Mouse (Mus musculus): Measurements from ENCODE around the gene Gdf7. TPM values are rescaled to one million over a fixed set of nuclear protein-coding genes. Genes with fewer than 3 reads are reported as not detected.

The Gdf7 gene
- polyA plus RNA-seq, 1 experiment, result 1.1 TPM

DNA sequence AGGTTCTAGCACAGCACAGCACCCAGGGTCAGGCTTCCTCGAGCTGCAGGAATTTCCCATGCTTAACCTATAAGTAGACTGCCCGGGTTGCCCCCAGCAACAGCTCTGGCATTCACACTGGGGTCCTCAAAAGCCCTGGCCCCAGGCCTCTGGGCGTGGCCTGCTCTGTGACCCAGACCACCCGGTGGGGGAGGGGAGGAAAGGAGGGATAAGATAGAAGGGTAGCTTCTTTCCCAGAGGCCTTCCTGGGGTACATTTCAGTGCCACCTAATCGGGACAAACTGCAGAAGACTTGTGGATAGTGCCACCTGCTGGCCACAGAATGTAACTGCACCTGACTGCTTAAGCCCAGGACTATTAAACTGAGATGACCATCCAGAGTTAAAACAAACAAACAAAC, 4.7 kb upstream of the Gdf7 start:
- TF ChIP-seq CTCF (conservative IDR thresholded peaks at IDR 0.05; ENCODE audit: insufficient read depth, insufficient read length, low read depth, low read length) (peak; percentile 89), POLR2A (IDR thresholded peaks at IDR 0.05; ENCODE audit: low read depth, low read length) (no peak)
- H3K4me3 ChIP-seq (ENCODE audit: insufficient read depth, low read depth, low read length), result no peak overlapping the region
- H3K27ac ChIP-seq (ENCODE audit: insufficient read depth, low read depth, low read length), result no peak overlapping the region
- 0 out of 2 replicates have a peak, but pooled peaks cover 6% of the 10 kb centered on the region for H3K27me3 ChIP-seq (replicated peaks; ENCODE audit: control insufficient read depth, insufficient read depth, low read length)
- H3K4me1 ChIP-seq (ENCODE audit: control insufficient read depth, insufficient read depth, low read length), result no peaks in the 10 kb centered on the region
- 7% methylated on average over 5 of the region's 5 CpGs for WGBS
- H3K36me3 ChIP-seq (ENCODE audit: control insufficient read depth, insufficient read depth, low read length), result no peaks in the 10 kb centered on the region
- DNase-seq, result peak; percentile 67

DNA sequence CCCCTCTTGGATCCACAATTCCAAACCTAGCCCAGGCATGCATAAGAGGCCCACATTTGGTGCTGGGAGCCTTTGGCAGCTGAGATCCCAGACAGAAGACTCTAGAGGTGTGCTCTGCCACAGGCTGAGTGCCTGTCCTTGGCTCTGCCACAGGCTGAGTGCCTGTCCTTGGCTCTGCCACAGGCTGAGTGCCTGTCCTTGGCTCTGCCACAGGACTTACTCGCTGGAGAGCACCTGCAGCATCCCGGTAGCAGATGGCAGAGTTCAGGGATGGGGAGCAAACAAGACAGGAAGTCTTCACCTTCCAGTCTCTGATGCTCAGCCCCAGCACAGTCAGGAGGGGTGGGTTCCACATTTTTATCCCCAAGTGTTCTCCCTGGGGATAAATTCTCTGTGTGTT, 3.5 kb upstream of the Gdf7 start:
- Histone ChIP-seq H3K36me3 (ENCODE audit: control insufficient read depth, insufficient read depth, low read length) (no peaks in the 10 kb centered on the region), H3K27ac (ENCODE audit: insufficient read depth, low read depth, low read length) (no peak overlapping the region), H3K27me3 (replicated peaks; ENCODE audit: control insufficient read depth, insufficient read depth, low read length) (peaks cover 6% of the 10 kb centered on the region; the same call in 1 of the 2 replicates), H3K4me3 (ENCODE audit: insufficient read depth, low read depth, low read length) (no peak overlapping the region), H3K4me1 (ENCODE audit: control insufficient read depth, insufficient read depth, low read length) (no peaks in the 10 kb centered on the region)
- TF ChIP-seq CTCF (conservative IDR thresholded peaks at IDR 0.05; ENCODE audit: insufficient read depth, insufficient read length, low read depth, low read length), result no peak
- no peak for TF ChIP-seq POLR2A (IDR thresholded peaks at IDR 0.05; ENCODE audit: low read depth, low read length)
- WGBS, result 63% methylated on average over 2 of the region's 2 CpGs
- DNase-seq, result no peak

DNA sequence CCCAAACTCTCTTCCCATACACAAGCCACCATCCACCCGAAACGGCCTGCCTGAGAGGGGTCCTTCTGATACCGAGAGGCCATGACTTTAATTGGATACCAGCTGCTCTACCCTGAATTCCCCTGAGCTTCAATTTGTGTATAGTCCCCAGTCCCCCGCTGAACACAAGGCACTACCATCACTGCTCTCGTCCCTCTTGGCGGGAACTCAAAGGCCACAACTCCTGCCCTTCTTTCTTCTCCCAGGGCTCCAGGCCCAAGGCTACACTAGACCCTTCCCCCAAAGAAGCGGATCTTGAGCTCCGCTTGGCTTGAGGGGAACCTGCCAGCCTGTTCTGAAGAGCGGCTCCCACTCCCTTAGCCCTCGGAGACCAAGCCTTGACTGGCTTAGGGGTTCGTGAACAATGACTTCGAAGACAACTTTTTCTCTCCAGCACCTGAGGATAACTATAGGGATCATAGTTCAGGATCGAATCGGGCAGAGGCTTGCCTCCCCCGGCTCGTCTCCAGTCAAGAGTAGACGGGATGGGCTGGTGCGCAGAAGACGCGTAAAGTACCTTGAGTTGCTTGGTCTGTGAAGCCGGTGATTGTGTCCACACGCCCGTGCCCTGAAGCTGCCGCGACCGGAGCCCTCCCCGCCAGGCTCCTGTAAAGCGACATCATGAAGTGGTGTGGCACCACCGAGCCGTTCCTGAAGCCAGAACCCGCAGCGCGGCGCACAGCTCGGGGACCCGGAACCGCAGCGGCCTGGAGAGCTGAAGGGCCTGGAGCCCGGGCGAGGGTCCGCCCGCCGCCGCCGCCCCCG, 541 bp downstream of the Gdf7 start:
- no peak for DNase-seq
- Histone ChIP-seq H3K27ac (ENCODE audit: insufficient read depth, low read depth, low read length) (no peak overlapping the region), H3K27me3 (replicated peaks; ENCODE audit: control insufficient read depth, insufficient read depth, low read length) (peaks cover 4% of the 10 kb centered on the region; the same call in 1 of the 2 replicates), H3K4me1 (ENCODE audit: control insufficient read depth, insufficient read depth, low read length) (0 out of 2 replicates have a peak, but pooled peaks cover 3% of the 10 kb centered on the region), H3K4me3 (ENCODE audit: insufficient read depth, low read depth, low read length) (peak overlapping the region; percentile 0; the same call in 1 of the 2 replicates), H3K36me3 (ENCODE audit: control insufficient read depth, insufficient read depth, low read length) (no peaks in the 10 kb centered on the region)
- no peak for TF ChIP-seq POLR2A (IDR thresholded peaks at IDR 0.05; ENCODE audit: low read depth, low read length)
- TF ChIP-seq CTCF (conservative IDR thresholded peaks at IDR 0.05; ENCODE audit: insufficient read depth, insufficient read length, low read depth, low read length), result no peak
- 10% methylated on average over 43 of the region's 46 CpGs for whole genome bisulfite sequencing

DNA sequence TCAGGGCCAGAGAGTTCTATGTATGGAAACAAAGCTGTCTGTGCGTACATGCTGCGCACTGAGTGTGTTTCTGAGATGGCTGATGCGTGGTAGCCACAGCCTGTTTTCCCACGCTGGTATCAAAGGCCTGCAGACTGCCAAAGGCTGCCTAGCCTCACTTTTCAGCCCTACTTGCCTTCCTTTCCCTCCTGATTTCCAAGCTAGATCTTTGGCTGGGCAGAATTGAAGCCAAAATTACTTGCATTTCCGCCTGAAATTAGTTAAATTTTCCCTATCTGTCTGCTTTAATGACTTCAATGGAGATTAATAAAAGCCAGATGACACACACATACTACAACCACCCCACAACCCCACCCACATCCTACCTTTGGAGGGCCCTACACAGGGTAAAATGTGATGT, 1.2 kb downstream of the Gdf7 start:
- peaks cover 4% of the 10 kb centered on the region; the same call in 1 of the 2 replicates for H3K27me3 ChIP-seq (replicated peaks; ENCODE audit: control insufficient read depth, insufficient read depth, low read length)
- WGBS, result 78% methylated on average over 5 of the region's 5 CpGs

DNA sequence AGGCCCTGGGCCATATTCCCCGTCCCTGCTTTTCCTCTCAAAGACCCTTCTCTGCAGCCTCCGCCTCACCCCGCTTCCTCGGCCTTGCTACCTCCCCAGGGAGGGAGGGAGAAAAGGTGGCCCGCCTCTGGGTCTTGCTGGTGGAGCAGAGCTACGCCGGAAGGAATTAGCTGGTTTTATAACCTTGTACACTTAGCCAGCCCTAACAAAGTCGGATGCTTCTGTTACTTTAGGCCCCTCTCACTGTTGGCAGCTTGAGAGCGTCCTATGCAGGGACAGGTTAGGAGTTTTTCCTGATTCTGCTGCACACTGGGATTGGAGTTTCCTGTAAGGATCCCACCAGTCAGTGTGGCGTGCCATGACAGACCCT, 1.7 kb downstream of the Gdf7 start:
- 0 out of 2 replicates have a peak, but pooled peaks cover 3% of the 10 kb centered on the region for H3K4me1 ChIP-seq (ENCODE audit: control insufficient read depth, insufficient read depth, low read length)
- TF ChIP-seq CTCF (conservative IDR thresholded peaks at IDR 0.05; ENCODE audit: insufficient read depth, insufficient read length, low read depth, low read length) (no peak), POLR2A (IDR thresholded peaks at IDR 0.05; ENCODE audit: low read depth, low read length) (no peak)
- H3K27me3 ChIP-seq (replicated peaks; ENCODE audit: control insufficient read depth, insufficient read depth, low read length), result peaks cover 4% of the 10 kb centered on the region; the same call in 1 of the 2 replicates
- no peak overlapping the region for H3K4me3 ChIP-seq (ENCODE audit: insufficient read depth, low read depth, low read length)
- WGBS, result 60% methylated on average over 10 of the region's 10 CpGs
- no peaks in the 10 kb centered on the region for H3K36me3 ChIP-seq (ENCODE audit: control insufficient read depth, insufficient read depth, low read length)
- no peak for DNase-seq
- no peak overlapping the region for H3K27ac ChIP-seq (ENCODE audit: insufficient read depth, low read depth, low read length)

More for the DNA sequence above, 1.2 kb downstream of the Gdf7 start:
- H3K27ac ChIP-seq (ENCODE audit: insufficient read depth, low read depth, low read length), result no peak overlapping the region
- no peak for TF ChIP-seq CTCF (conservative IDR thresholded peaks at IDR 0.05; ENCODE audit: insufficient read depth, insufficient read length, low read depth, low read length)
- TF ChIP-seq POLR2A (IDR thresholded peaks at IDR 0.05; ENCODE audit: low read depth, low read length), result no peak
- no peaks in the 10 kb centered on the region for H3K36me3 ChIP-seq (ENCODE audit: control insufficient read depth, insufficient read depth, low read length)
- H3K4me3 ChIP-seq (ENCODE audit: insufficient read depth, low read depth, low read length), result no peak overlapping the region
- DNase-seq, result no peak
- H3K4me1 ChIP-seq (ENCODE audit: control insufficient read depth, insufficient read depth, low read length), result 0 out of 2 replicates have a peak, but pooled peaks cover 3% of the 10 kb centered on the region

DNA sequence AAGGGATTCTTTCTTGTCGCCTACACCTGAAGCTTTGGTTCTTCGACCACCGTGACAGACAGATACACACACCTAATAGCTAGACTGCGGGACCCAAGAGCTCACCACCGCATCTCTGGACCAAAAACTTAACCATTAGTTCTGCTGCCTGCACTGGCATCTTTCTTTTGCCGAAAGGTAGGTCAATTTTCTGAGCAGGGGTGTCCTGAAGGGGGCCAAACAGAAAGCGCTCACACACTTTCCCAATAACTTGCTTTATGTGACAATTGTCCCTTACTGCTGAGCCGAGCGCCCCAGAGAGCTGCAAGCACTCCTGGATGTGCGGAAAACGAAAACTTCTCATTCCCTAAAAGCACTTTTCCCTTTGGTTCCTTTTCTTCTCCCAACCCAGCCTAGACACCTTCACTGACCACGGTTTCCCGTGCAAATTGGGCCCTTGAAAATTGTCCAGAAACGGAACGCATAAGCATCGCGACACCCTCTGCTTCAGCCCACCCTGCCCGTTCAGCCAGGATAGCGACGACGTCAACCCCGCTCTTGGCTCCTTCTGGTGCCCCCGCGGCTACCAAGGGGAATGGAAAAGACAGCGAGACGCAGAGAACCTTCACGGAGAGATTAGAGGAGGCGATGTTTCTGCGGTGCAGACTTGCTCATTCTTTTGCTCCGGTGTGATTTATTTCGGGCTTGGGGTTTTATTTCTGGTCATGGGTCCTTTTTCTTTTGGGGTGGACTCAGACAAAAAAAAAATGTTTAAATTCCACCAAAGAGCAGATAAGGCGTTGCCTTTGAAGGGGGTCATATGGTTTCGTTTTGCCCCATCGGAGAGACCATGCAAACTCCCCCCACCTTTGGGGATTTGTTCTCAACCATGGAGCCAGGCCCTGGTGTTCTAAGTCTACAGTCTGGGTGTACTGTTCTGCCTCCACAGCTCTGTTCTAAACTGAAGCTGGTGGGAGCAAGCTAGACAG, 2.3 kb downstream of the Gdf7 start:
- H3K4me3 ChIP-seq (ENCODE audit: insufficient read depth, low read depth, low read length), result peak overlapping the region; percentile 21; the same call in 1 of the 2 replicates
- H3K36me3 ChIP-seq (ENCODE audit: control insufficient read depth, insufficient read depth, low read length), result no peaks in the 10 kb centered on the region
- 0 out of 2 replicates have a peak, but pooled peaks cover 3% of the 10 kb centered on the region for H3K4me1 ChIP-seq (ENCODE audit: control insufficient read depth, insufficient read depth, low read length)
- no peak overlapping the region for H3K27ac ChIP-seq (ENCODE audit: insufficient read depth, low read depth, low read length)
- peaks cover 4% of the 10 kb centered on the region; the same call in 1 of the 2 replicates for H3K27me3 ChIP-seq (replicated peaks; ENCODE audit: control insufficient read depth, insufficient read depth, low read length)
- DNase-seq, result no peak
- no peak for TF ChIP-seq CTCF (conservative IDR thresholded peaks at IDR 0.05; ENCODE audit: insufficient read depth, insufficient read length, low read depth, low read length)
- TF ChIP-seq POLR2A (IDR thresholded peaks at IDR 0.05; ENCODE audit: low read depth, low read length), result no peak
- WGBS, result 15% methylated on average over 34 of the region's 34 CpGs

All from kidney, adult 2 months (tissue).